Mouse (Mus musculus): ENCODE results near the gene Prkca. TPM values are rescaled to one million over a fixed set of nuclear protein-coding genes. Genes with fewer than 3 reads are reported as not detected.

The Prkca gene
- polyA plus RNA-seq, 1 experiment: 42.3 TPM

- Histone ChIP-seq H3K4me3 (ENCODE audit: insufficient read depth, low read length) (no peak overlapping the region), H3K27ac (ENCODE audit: insufficient read depth, low read length) (no peak overlapping the region), H3K4me1 (ENCODE audit: control insufficient read depth, insufficient read depth, low read length) (no peaks in the 10 kb centered on the region)
- TF ChIP-seq POLR2A (IDR thresholded peaks at IDR 0.05; ENCODE audit: extremely low read depth, insufficient read depth, low read length) (no peak), CTCF (IDR thresholded peaks at IDR 0.05; ENCODE audit: extremely low read depth, insufficient read depth, low read length) (no peak)
These were observed 21.3 kb upstream of the Prkca start for GRCm38 (mm10) chr11:108364945-108365589.

- H3K4me1 ChIP-seq (ENCODE audit: control insufficient read depth, insufficient read depth, low read length): no peaks in the 10 kb centered on the region
- TF ChIP-seq CTCF (IDR thresholded peaks at IDR 0.05; ENCODE audit: extremely low read depth, insufficient read depth, low read length): no peak
- no peak for TF ChIP-seq POLR2A (IDR thresholded peaks at IDR 0.05; ENCODE audit: extremely low read depth, insufficient read depth, low read length)
- no peak overlapping the region for H3K27ac ChIP-seq (ENCODE audit: insufficient read depth, low read length)
- H3K4me3 ChIP-seq (ENCODE audit: insufficient read depth, low read length): no peak overlapping the region
These were observed 20.3 kb upstream of the Prkca start for GRCm38 (mm10) chr11:108363991-108364390.

GRCm38 (mm10) chr11:108362965-108363364 lies 19.2 kb upstream of the Prkca start:
- Histone ChIP-seq H3K4me1 (ENCODE audit: control insufficient read depth, insufficient read depth, low read length) (no peaks in the 10 kb centered on the region), H3K27ac (ENCODE audit: insufficient read depth, low read length) (no peak overlapping the region), H3K4me3 (ENCODE audit: insufficient read depth, low read length) (no peak overlapping the region)
- TF ChIP-seq CTCF (IDR thresholded peaks at IDR 0.05; ENCODE audit: extremely low read depth, insufficient read depth, low read length) (no peak), POLR2A (IDR thresholded peaks at IDR 0.05; ENCODE audit: extremely low read depth, insufficient read depth, low read length) (no peak)

- Histone ChIP-seq H3K27ac (ENCODE audit: insufficient read depth, low read length) (no peak overlapping the region), H3K4me3 (ENCODE audit: insufficient read depth, low read length) (no peak overlapping the region), H3K4me1 (ENCODE audit: control insufficient read depth, insufficient read depth, low read length) (no peaks in the 10 kb centered on the region)
- no peak for TF ChIP-seq POLR2A (IDR thresholded peaks at IDR 0.05; ENCODE audit: extremely low read depth, insufficient read depth, low read length)
- no peak for TF ChIP-seq CTCF (IDR thresholded peaks at IDR 0.05; ENCODE audit: extremely low read depth, insufficient read depth, low read length)
These were observed 17.3 kb upstream of the Prkca start for GRCm38 (mm10) chr11:108360983-108361382.

GRCm38 (mm10) chr11:108358911-108359310 lies 15.2 kb upstream of the Prkca start:
- no peaks in the 10 kb centered on the region for H3K4me1 ChIP-seq (ENCODE audit: control insufficient read depth, insufficient read depth, low read length)
- no peak overlapping the region for H3K27ac ChIP-seq (ENCODE audit: insufficient read depth, low read length)
- TF ChIP-seq CTCF (IDR thresholded peaks at IDR 0.05; ENCODE audit: extremely low read depth, insufficient read depth, low read length): no peak
- no peak for TF ChIP-seq POLR2A (IDR thresholded peaks at IDR 0.05; ENCODE audit: extremely low read depth, insufficient read depth, low read length)
- H3K4me3 ChIP-seq (ENCODE audit: insufficient read depth, low read length): no peak overlapping the region

- no peak for TF ChIP-seq CTCF (IDR thresholded peaks at IDR 0.05; ENCODE audit: extremely low read depth, insufficient read depth, low read length)
- no peak for TF ChIP-seq POLR2A (IDR thresholded peaks at IDR 0.05; ENCODE audit: extremely low read depth, insufficient read depth, low read length)
- H3K4me1 ChIP-seq (ENCODE audit: control insufficient read depth, insufficient read depth, low read length): no peaks in the 10 kb centered on the region
- H3K27ac ChIP-seq (ENCODE audit: insufficient read depth, low read length): no peak overlapping the region
- H3K4me3 ChIP-seq (ENCODE audit: insufficient read depth, low read length): no peak overlapping the region
These were observed 12.3 kb upstream of the Prkca start for GRCm38 (mm10) chr11:108356020-108356419.

GRCm38 (mm10) chr11:108352842-108353388 lies 9.2 kb upstream of the Prkca start:
- H3K4me1 ChIP-seq (ENCODE audit: control insufficient read depth, insufficient read depth, low read length): no peaks in the 10 kb centered on the region
- TF ChIP-seq POLR2A (IDR thresholded peaks at IDR 0.05; ENCODE audit: extremely low read depth, insufficient read depth, low read length) (no peak), CTCF (IDR thresholded peaks at IDR 0.05; ENCODE audit: extremely low read depth, insufficient read depth, low read length) (no peak)
- H3K27ac ChIP-seq (ENCODE audit: insufficient read depth, low read length): no peak overlapping the region
- H3K4me3 ChIP-seq (ENCODE audit: insufficient read depth, low read length): no peak overlapping the region

GRCm38 (mm10) chr11:108350799-108351198 lies 7.1 kb upstream of the Prkca start:
- Histone ChIP-seq H3K4me3 (ENCODE audit: insufficient read depth, low read length) (no peak overlapping the region), H3K27ac (ENCODE audit: insufficient read depth, low read length) (no peak overlapping the region), H3K4me1 (ENCODE audit: control insufficient read depth, insufficient read depth, low read length) (no peaks in the 10 kb centered on the region)
- TF ChIP-seq POLR2A (IDR thresholded peaks at IDR 0.05; ENCODE audit: extremely low read depth, insufficient read depth, low read length) (no peak), CTCF (IDR thresholded peaks at IDR 0.05; ENCODE audit: extremely low read depth, insufficient read depth, low read length) (no peak)

- Histone ChIP-seq H3K4me1 (ENCODE audit: control insufficient read depth, insufficient read depth, low read length) (no peaks in the 10 kb centered on the region; the same call in 1 of the 2 replicates), H3K27ac (ENCODE audit: insufficient read depth, low read length) (no peak overlapping the region), H3K4me3 (ENCODE audit: insufficient read depth, low read length) (no peak overlapping the region)
- TF ChIP-seq CTCF (IDR thresholded peaks at IDR 0.05; ENCODE audit: extremely low read depth, insufficient read depth, low read length): no peak
- TF ChIP-seq POLR2A (IDR thresholded peaks at IDR 0.05; ENCODE audit: extremely low read depth, insufficient read depth, low read length): no peak
These were observed 1.6 kb upstream of the Prkca start for GRCm38 (mm10) chr11:108345321-108345720.

- Histone ChIP-seq H3K27ac (ENCODE audit: insufficient read depth, low read length) (no peak overlapping the region), H3K4me1 (ENCODE audit: control insufficient read depth, insufficient read depth, low read length) (no peaks in the 10 kb centered on the region; the same call in none of the 2 replicates), H3K4me3 (ENCODE audit: insufficient read depth, low read length) (peak overlapping the region; percentile 98)
- no peak for TF ChIP-seq POLR2A (IDR thresholded peaks at IDR 0.05; ENCODE audit: extremely low read depth, insufficient read depth, low read length)
- TF ChIP-seq CTCF (IDR thresholded peaks at IDR 0.05; ENCODE audit: extremely low read depth, insufficient read depth, low read length): no peak
These were observed 1.0 kb upstream of the Prkca start for GRCm38 (mm10) chr11:108344759-108345158.
